Mouse (Mus musculus): ENCODE results near the gene Rbm6. TPM values are rescaled to one million over a fixed set of nuclear protein-coding genes. Genes with fewer than 3 reads are reported as not detected.

Rbm6 gene
- polyA plus RNA-seq, 1 experiment from 2014 or later = 21.1 TPM

DNA sequence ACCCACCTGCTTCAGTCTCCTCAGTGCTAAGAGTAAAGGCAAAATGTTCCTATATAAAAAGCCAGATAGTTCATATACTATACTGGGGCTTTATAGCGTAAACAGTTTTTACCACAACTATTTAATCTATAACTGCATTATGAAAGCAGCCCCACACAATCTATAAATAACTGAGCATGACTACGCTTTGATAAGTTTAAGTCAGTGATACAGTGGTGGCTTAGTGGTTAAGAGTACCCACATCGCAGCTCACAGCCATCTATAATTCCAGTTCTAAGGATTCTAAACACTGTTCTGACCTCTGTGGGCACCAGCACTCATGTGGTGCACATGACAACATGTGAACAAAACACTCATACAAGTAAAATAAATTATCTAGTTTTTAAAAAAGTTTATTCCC lies 14.7 kb downstream of the Rbm6 start:
- 96% methylated on average over 3 of the region's 3 CpGs for WGBS

DNA sequence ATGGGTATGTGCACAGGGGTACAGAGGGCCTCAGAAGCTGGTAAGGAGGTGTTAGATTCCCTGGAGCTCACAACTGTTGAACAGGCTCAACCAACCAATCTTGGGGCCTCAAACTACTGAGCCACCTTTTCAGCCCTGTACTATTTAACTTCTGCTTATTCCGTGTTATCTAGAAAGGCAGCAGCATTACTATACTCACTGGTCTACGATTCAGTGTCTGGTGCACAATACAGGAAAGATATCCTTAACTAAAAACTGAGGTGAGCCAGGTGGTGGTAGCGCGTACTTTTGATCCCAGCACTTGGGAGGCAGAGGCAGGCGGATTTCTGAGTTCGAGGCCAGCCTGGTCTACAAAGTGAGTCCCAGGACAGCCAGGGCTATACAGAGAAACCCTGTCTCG lies 24.1 kb downstream of the Rbm6 start:
- no peak for ATAC-seq
- no peaks in the 10 kb centered on the region for H3K27me3 ChIP-seq (replicated peaks; ENCODE audit: control insufficient read depth, insufficient read depth, low read length)
- no peak for TF ChIP-seq CTCF (IDR thresholded peaks at IDR 0.05; ENCODE audit: low read depth)
- 92% methylated on average over 7 of the region's 7 CpGs for WGBS
- H3K27ac ChIP-seq (ENCODE audit: low read depth, low read length) = no peak overlapping the region
- H3K4me3 ChIP-seq (ENCODE audit: low read depth, low read length) = no peak overlapping the region
- H3K9ac ChIP-seq (ENCODE audit: low read depth, low read length) = no peak overlapping the region
- H3K36me3 ChIP-seq (ENCODE audit: control insufficient read depth, insufficient read depth) = peaks cover 42% of the 10 kb centered on the region
- no peaks in the 10 kb centered on the region for H3K4me1 ChIP-seq (replicated peaks; ENCODE audit: control insufficient read depth, insufficient read depth, low read length)
- H3K9me3 ChIP-seq (ENCODE audit: control insufficient read depth) = no peaks in the 10 kb centered on the region
- H3K4me2 ChIP-seq (replicated peaks; ENCODE audit: low read depth) = no peak overlapping the region

More for the DNA sequence above, 14.7 kb downstream of the Rbm6 start:
- Histone ChIP-seq H3K9ac (ENCODE audit: low read depth, low read length) (no peak overlapping the region), H3K4me1 (replicated peaks; ENCODE audit: control insufficient read depth, insufficient read depth, low read length) (no peaks in the 10 kb centered on the region), H3K27ac (ENCODE audit: low read depth, low read length) (no peak overlapping the region), H3K4me2 (replicated peaks; ENCODE audit: low read depth) (no peak overlapping the region), H3K36me3 (ENCODE audit: control insufficient read depth, insufficient read depth) (peaks cover 18% of the 10 kb centered on the region), H3K9me3 (ENCODE audit: control insufficient read depth) (no peaks in the 10 kb centered on the region), H3K27me3 (replicated peaks; ENCODE audit: control insufficient read depth, insufficient read depth, low read length) (no peaks in the 10 kb centered on the region), H3K4me3 (ENCODE audit: low read depth, low read length) (no peak overlapping the region)
- ATAC-seq = no peak
- TF ChIP-seq CTCF (IDR thresholded peaks at IDR 0.05; ENCODE audit: low read depth) = no peak

- Histone ChIP-seq H3K27me3 (replicated peaks; ENCODE audit: control insufficient read depth, insufficient read depth, low read length) (no peaks in the 10 kb centered on the region), H3K4me3 (ENCODE audit: low read depth, low read length) (no peak overlapping the region), H3K4me1 (replicated peaks; ENCODE audit: control insufficient read depth, insufficient read depth, low read length) (no peaks in the 10 kb centered on the region), H3K36me3 (ENCODE audit: control insufficient read depth, insufficient read depth) (peaks cover 43% of the 10 kb centered on the region), H3K9me3 (ENCODE audit: control insufficient read depth) (no peaks in the 10 kb centered on the region), H3K27ac (ENCODE audit: low read depth, low read length) (no peak overlapping the region), H3K9ac (ENCODE audit: low read depth, low read length) (no peak overlapping the region), H3K4me2 (replicated peaks; ENCODE audit: low read depth) (no peak overlapping the region)
- WGBS = 100% methylated on average over 2 of the region's 2 CpGs
- no peak for ATAC-seq
- no peak for TF ChIP-seq CTCF (IDR thresholded peaks at IDR 0.05; ENCODE audit: low read depth)
These were observed 30.3 kb downstream of the Rbm6 start for GRCm38 (mm10) chr9:107842709-107843108.

- no peak for ATAC-seq
- Histone ChIP-seq H3K4me2 (replicated peaks; ENCODE audit: low read depth) (no peak overlapping the region), H3K4me3 (ENCODE audit: low read depth, low read length) (no peak overlapping the region), H3K27ac (ENCODE audit: low read depth, low read length) (no peak overlapping the region), H3K9ac (ENCODE audit: low read depth, low read length) (no peak overlapping the region), H3K4me1 (replicated peaks; ENCODE audit: control insufficient read depth, insufficient read depth, low read length) (no peaks in the 10 kb centered on the region), H3K9me3 (ENCODE audit: control insufficient read depth) (no peaks in the 10 kb centered on the region), H3K27me3 (replicated peaks; ENCODE audit: control insufficient read depth, insufficient read depth, low read length) (no peaks in the 10 kb centered on the region), H3K36me3 (ENCODE audit: control insufficient read depth, insufficient read depth) (peaks cover 24% of the 10 kb centered on the region; the same call in 1 of the 2 replicates)
- no peak for TF ChIP-seq CTCF (IDR thresholded peaks at IDR 0.05; ENCODE audit: low read depth)
- 95% methylated on average over 1 of the region's 1 CpGs for WGBS
These were observed 34.2 kb downstream of the Rbm6 start for GRCm38 (mm10) chr9:107838869-107839268.

DNA sequence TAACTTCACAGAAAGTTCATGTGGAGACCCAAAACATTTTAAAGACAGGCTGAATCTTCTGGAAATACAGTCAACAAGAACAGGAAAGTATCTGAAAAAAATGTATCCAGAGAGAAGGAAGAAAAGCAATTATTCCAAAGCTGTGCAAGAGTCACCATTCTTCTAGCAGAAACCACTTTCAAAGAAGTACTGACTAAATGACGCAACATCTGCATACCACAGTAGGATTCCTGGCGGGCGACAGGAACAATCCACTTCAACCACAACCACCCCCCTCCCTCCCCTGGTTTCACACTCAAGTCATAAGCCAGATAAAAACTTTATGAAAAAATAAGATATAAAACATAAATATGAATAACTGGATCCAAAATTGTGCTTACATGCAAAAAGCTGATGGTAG lies 39.2 kb downstream of the Rbm6 start:
- TF ChIP-seq CTCF (IDR thresholded peaks at IDR 0.05; ENCODE audit: low read depth) = no peak
- ATAC-seq = no peak
- H3K36me3 ChIP-seq (ENCODE audit: control insufficient read depth, insufficient read depth) = peaks cover 11% of the 10 kb centered on the region; the same call in 1 of the 2 replicates
- H3K4me1 ChIP-seq (replicated peaks; ENCODE audit: control insufficient read depth, insufficient read depth, low read length) = no peaks in the 10 kb centered on the region
- WGBS = 57% methylated on average over 3 of the region's 3 CpGs
- no peaks in the 10 kb centered on the region for H3K27me3 ChIP-seq (replicated peaks; ENCODE audit: control insufficient read depth, insufficient read depth, low read length)
- H3K9ac ChIP-seq (ENCODE audit: low read depth, low read length) = no peak overlapping the region
- no peaks in the 10 kb centered on the region for H3K9me3 ChIP-seq (ENCODE audit: control insufficient read depth)
- no peak overlapping the region for H3K4me3 ChIP-seq (ENCODE audit: low read depth, low read length)
- no peak overlapping the region for H3K4me2 ChIP-seq (replicated peaks; ENCODE audit: low read depth)
- no peak overlapping the region; the same call in 1 of the 2 replicates for H3K27ac ChIP-seq (ENCODE audit: low read depth, low read length)

GRCm38 (mm10) chr9:107831765-107832164 lies 41.3 kb downstream of the Rbm6 start:
- Histone ChIP-seq H3K4me3 (ENCODE audit: low read depth, low read length) (no peak overlapping the region), H3K9me3 (ENCODE audit: control insufficient read depth) (no peaks in the 10 kb centered on the region), H3K9ac (ENCODE audit: low read depth, low read length) (no peak overlapping the region), H3K27ac (ENCODE audit: low read depth, low read length) (no peak overlapping the region), H3K4me2 (replicated peaks; ENCODE audit: low read depth) (no peak overlapping the region), H3K36me3 (ENCODE audit: control insufficient read depth, insufficient read depth) (peaks cover 21% of the 10 kb centered on the region), H3K27me3 (replicated peaks; ENCODE audit: control insufficient read depth, insufficient read depth, low read length) (no peaks in the 10 kb centered on the region), H3K4me1 (replicated peaks; ENCODE audit: control insufficient read depth, insufficient read depth, low read length) (no peaks in the 10 kb centered on the region)
- TF ChIP-seq CTCF (IDR thresholded peaks at IDR 0.05; ENCODE audit: low read depth) = no peak
- no peak for ATAC-seq

GRCm38 (mm10) chr9:107812132-107812531 lies 60.9 kb downstream of the Rbm6 start:
- Histone ChIP-seq H3K27ac (ENCODE audit: low read depth, low read length) (no peak overlapping the region), H3K9me3 (ENCODE audit: control insufficient read depth) (no peaks in the 10 kb centered on the region), H3K4me1 (replicated peaks; ENCODE audit: control insufficient read depth, insufficient read depth, low read length) (no peaks in the 10 kb centered on the region), H3K9ac (ENCODE audit: low read depth, low read length) (no peak overlapping the region), H3K27me3 (replicated peaks; ENCODE audit: control insufficient read depth, insufficient read depth, low read length) (no peaks in the 10 kb centered on the region), H3K4me2 (replicated peaks; ENCODE audit: low read depth) (no peak overlapping the region), H3K4me3 (ENCODE audit: low read depth, low read length) (no peak overlapping the region), H3K36me3 (ENCODE audit: control insufficient read depth, insufficient read depth) (peaks cover 31% of the 10 kb centered on the region)
- 97% methylated on average over 1 of the region's 1 CpGs for WGBS
- TF ChIP-seq CTCF (IDR thresholded peaks at IDR 0.05; ENCODE audit: low read depth) = no peak
- no peak for ATAC-seq
